Mouse (Mus musculus): Measurements from ENCODE around the gene Irf2bp1. TPM values are rescaled to one million over a fixed set of nuclear protein-coding genes. Genes with fewer than 3 reads are reported as not detected.

Gene Irf2bp1
- polyA plus RNA-seq, 1 experiment = 28.5 TPM

DNA sequence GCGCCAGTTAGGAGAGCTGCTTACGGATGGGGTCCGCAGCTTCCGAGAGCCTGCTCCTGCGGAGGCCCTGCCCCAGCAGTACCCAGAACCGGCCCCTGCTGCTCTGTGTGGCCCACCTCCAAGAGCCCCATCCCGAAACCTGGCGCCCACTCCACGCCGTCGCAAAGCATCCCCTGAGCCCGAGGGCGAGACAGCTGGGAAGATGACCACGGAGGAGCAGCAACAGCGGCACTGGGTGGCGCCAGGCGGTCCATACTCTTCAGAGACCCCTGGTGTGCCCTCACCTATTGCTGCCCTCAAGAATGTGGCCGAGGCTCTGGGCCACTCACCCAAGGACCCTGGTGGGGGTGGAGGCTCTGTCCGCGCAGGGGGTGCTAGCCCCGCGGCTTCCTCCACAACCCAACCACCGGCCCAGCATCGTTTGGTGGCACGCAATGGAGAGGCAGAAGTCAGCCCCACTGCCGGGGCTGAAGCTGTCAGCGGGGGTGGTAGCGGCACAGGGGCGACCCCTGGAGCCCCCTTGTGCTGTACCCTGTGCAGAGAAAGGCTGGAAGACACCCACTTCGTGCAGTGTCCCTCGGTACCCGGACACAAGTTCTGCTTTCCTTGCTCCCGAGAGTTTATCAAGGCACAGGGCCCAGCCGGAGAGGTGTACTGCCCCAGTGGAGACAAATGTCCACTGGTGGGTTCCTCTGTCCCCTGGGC is 1.7 kb downstream of the Irf2bp1 start:
- TF ChIP-seq POLR2A (IDR thresholded peaks at IDR 0.05; ENCODE audit: extremely low read depth, insufficient read depth, low read length) = no peak
- TF ChIP-seq CTCF (IDR thresholded peaks at IDR 0.05; ENCODE audit: extremely low read depth, insufficient read depth, low read length) = no peak
- peak overlapping the region; percentile 42; the same call in 1 of the 2 replicates for H3K4me3 ChIP-seq (ENCODE audit: insufficient read depth, low read length)
- H3K27ac ChIP-seq (ENCODE audit: insufficient read depth, low read length) = no peak overlapping the region
- no peaks in the 10 kb centered on the region for H3K4me1 ChIP-seq (ENCODE audit: control insufficient read depth, insufficient read depth, low read length)

DNA sequence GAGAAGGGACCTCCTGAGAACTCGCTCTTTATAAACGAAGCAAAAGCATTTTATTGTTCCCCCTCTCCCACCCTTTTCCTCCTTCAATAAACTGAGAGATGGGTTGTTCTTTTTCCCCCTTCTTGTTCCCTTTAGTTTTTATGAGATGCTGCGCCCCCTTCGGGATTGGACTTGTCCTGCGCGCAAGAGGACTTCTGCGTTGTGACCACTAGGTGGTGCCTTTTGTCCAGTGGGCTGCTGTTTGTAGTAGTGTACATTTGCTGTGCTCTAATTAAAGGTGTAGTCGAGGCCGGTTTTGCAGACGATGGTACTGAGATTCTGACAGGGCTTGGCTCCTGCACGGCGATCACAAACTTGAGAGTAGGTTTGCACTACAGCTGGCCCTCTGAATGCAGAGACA is 2.6 kb downstream of the Irf2bp1 start:
- Histone ChIP-seq H3K4me3 (ENCODE audit: insufficient read depth, low read length) (no peak overlapping the region), H3K4me1 (ENCODE audit: control insufficient read depth, insufficient read depth, low read length) (no peaks in the 10 kb centered on the region), H3K27ac (ENCODE audit: insufficient read depth, low read length) (no peak overlapping the region)
- TF ChIP-seq POLR2A (IDR thresholded peaks at IDR 0.05; ENCODE audit: extremely low read depth, insufficient read depth, low read length) (no peak), CTCF (IDR thresholded peaks at IDR 0.05; ENCODE audit: extremely low read depth, insufficient read depth, low read length) (peak; percentile 99)

DNA sequence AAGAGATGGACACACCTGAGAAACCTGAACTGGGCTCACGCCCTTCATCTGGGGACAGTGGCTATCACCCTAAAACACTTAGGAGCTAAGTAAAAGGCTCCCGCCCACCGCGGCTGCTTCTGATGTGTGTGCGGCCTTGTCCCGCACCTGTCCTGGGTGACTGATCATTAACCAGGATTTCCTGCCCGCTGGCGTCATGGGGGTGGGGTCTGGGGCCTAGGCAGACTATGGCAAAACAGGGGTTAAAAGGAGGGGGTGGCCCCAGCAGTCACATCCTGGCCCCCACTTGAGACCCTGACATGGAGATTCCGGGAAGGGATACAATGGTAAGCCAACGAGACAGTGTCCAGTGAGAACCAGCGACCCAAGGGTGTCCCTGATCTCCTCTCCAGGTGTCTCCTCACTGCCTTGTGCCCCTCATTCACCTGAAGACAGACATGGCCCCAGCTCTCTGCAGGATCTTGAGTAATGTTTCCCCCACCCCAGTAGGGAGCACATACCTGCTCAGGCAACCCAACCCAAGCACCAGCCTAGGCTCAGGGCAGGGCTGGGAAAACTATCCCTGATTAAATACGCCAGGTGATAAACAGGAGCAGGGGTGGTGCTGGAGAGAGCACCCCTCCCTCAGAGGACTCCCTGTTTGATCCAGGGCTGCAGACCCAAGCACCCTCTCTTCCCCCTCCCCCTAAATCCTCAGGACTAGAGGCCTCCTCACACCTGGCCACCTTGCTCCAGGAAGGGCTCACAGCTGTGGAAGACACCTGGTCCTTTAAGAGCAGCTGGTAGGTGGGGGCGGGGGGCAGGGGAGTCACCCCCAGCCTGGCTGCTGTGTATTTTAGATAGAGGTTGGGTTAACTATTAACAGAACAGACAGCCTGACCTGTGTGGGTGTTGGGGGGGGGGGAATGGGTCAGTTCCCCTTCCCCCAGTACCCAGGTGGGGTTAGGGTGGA is 3.5 kb downstream of the Irf2bp1 start:
- no peak for TF ChIP-seq POLR2A (IDR thresholded peaks at IDR 0.05; ENCODE audit: extremely low read depth, insufficient read depth, low read length)
- no peak for TF ChIP-seq CTCF (IDR thresholded peaks at IDR 0.05; ENCODE audit: extremely low read depth, insufficient read depth, low read length)
- H3K4me3 ChIP-seq (ENCODE audit: insufficient read depth, low read length) = no peak overlapping the region
- no peaks in the 10 kb centered on the region for H3K4me1 ChIP-seq (ENCODE audit: control insufficient read depth, insufficient read depth, low read length)
- H3K27ac ChIP-seq (ENCODE audit: insufficient read depth, low read length) = no peak overlapping the region

DNA sequence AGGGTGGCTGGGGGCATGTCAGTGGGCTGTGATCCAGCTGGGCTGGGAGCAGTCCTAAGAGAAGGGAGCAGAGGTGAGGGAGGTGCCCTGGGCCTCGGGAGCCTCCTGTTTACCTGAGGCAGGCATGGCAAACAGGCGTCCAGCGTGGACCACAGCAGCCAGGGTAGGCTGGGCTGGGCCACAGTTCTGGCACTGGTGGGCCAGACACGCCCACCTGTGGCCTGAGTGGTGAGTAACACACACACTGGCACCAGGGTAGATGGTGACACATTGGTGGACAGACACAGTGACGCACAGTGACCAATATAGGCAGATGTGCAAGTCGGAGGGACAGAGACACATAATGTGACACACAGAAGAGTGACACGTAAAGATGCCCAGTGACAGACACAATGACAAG is 6.7 kb downstream of the Irf2bp1 start:
- no peak overlapping the region for H3K4me3 ChIP-seq (ENCODE audit: insufficient read depth, low read length)
- no peaks in the 10 kb centered on the region for H3K4me1 ChIP-seq (ENCODE audit: control insufficient read depth, insufficient read depth, low read length)
- no peak overlapping the region for H3K27ac ChIP-seq (ENCODE audit: insufficient read depth, low read length)
- no peak for TF ChIP-seq POLR2A (IDR thresholded peaks at IDR 0.05; ENCODE audit: extremely low read depth, insufficient read depth, low read length)
- TF ChIP-seq CTCF (IDR thresholded peaks at IDR 0.05; ENCODE audit: extremely low read depth, insufficient read depth, low read length) = no peak

DNA sequence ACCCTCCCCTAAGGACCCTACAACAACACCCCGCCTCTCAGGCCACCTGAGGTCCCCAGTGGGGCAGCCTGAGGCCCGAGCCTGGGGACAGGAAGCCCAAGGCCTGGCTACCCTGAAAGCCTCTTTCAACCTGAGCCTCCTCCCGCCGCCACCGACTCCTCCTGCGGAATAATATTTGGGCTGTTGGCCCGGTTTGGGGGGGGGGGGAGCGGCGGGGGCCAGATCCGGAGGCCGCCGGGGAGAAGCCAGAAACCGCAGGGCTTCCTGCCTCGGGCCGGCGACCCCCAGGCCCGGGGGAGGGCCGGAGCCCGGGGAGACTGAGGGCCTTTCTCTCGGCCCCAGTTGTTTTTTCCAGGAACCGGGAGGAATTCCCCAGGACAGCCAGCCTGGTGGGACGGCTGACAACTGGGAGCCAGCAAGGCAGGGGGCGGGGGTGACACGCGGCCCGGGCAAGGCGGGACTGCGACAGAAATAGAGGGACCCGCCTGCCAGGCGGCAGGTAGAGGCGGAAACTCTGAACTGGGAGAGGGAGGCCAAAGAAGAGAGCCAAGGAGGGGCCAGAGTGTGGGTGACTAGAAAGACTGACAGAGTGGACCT is 8.3 kb downstream of the Irf2bp1 start:
- Histone ChIP-seq H3K4me1 (ENCODE audit: control insufficient read depth, insufficient read depth, low read length) (no peaks in the 10 kb centered on the region), H3K4me3 (ENCODE audit: insufficient read depth, low read length) (no peak overlapping the region), H3K27ac (ENCODE audit: insufficient read depth, low read length) (no peak overlapping the region)
- no peak for TF ChIP-seq POLR2A (IDR thresholded peaks at IDR 0.05; ENCODE audit: extremely low read depth, insufficient read depth, low read length)
- no peak for TF ChIP-seq CTCF (IDR thresholded peaks at IDR 0.05; ENCODE audit: extremely low read depth, insufficient read depth, low read length)

DNA sequence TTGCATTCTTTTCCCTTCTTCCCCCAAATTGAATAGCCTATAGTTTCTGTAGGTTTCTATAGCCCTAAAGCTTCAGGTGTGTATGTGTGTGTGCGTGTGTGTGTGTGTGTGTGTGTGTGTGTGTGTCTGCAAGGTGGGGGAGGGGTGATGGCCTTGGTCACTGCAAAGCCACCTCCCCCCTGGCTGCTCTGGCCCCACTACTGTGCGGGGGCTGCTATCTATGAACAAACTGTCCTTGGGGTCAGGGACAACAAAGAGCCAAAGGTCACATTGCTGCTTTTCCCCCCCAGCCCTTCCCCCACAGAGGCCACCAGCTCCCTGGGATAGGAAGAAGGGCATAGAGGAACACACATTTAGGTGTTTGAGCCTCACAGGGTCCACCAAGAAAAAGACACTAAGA is 9.0 kb downstream of the Irf2bp1 start:
- no peak overlapping the region for H3K4me3 ChIP-seq (ENCODE audit: insufficient read depth, low read length)
- TF ChIP-seq CTCF (IDR thresholded peaks at IDR 0.05; ENCODE audit: extremely low read depth, insufficient read depth, low read length) (no peak), POLR2A (IDR thresholded peaks at IDR 0.05; ENCODE audit: extremely low read depth, insufficient read depth, low read length) (no peak)
- H3K4me1 ChIP-seq (ENCODE audit: control insufficient read depth, insufficient read depth, low read length) = no peaks in the 10 kb centered on the region
- H3K27ac ChIP-seq (ENCODE audit: insufficient read depth, low read length) = no peak overlapping the region

DNA sequence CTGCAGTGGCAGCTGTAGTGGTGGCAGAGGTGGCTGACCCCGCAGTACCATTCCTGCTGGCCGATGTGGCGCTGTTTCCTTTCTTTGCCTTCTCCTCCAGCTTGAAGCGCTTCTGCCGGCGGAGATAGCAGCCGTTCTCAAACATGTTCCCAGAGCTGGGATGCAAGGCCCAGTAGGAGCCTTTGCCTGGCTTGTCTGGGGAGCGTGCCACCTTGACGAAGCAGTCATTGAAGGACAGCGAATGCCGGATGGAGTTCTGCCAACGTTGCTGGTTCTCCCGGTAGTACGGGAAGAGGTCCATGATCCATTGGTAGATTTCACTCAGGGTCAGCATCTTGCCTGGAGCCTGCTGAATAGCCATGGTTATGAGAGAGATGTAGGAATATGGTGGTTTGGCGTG is 10.6 kb downstream of the Irf2bp1 start:
- no peak overlapping the region for H3K27ac ChIP-seq (ENCODE audit: insufficient read depth, low read length)
- H3K4me3 ChIP-seq (ENCODE audit: insufficient read depth, low read length) = no peak overlapping the region
- no peaks in the 10 kb centered on the region for H3K4me1 ChIP-seq (ENCODE audit: control insufficient read depth, insufficient read depth, low read length)
- TF ChIP-seq CTCF (IDR thresholded peaks at IDR 0.05; ENCODE audit: extremely low read depth, insufficient read depth, low read length) (no peak), POLR2A (IDR thresholded peaks at IDR 0.05; ENCODE audit: extremely low read depth, insufficient read depth, low read length) (no peak)

DNA sequence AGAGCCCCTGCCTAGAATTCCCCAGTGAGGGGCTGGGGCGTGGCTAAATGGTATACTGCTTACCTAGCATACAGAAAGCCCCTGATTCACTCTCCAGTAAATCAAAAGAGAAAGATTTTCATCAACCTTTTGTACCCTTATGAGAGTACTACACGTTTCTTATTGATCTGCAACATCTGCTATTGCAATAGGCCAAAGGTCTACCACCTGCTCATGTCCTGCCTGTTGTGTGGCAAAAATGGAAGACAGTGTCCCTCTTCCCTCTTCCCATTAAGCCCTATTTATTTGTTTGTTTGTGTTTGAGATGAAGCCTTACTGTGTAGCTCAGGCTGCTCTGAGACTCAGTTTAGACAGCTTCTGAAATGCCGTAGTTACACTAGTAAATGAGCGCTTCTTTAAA is 12.2 kb downstream of the Irf2bp1 start:
- Histone ChIP-seq H3K4me3 (ENCODE audit: insufficient read depth, low read length) (no peak overlapping the region), H3K27ac (ENCODE audit: insufficient read depth, low read length) (no peak overlapping the region), H3K4me1 (ENCODE audit: control insufficient read depth, insufficient read depth, low read length) (no peaks in the 10 kb centered on the region)
- TF ChIP-seq POLR2A (IDR thresholded peaks at IDR 0.05; ENCODE audit: extremely low read depth, insufficient read depth, low read length) (no peak), CTCF (IDR thresholded peaks at IDR 0.05; ENCODE audit: extremely low read depth, insufficient read depth, low read length) (no peak)

DNA sequence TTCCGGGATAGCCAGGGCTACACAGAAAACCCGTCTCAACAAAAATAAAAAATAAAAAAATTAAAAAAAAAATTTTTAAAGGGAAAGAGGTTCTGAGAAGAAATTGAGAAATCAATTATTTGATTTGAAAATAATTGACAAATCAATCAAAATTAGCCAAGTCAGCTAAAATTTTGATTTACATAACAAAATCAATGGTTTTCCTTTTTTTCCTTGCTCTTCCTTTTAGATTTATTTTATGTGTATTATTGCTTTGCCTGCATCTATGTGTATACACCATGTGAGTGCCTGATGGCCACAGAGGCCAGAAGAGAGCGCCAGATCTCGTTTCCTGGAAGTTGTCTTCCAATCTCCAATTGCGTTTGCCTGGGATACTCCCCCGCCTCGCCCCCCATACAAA is 14.1 kb downstream of the Irf2bp1 start:
- Histone ChIP-seq H3K27ac (ENCODE audit: insufficient read depth, low read length) (no peak overlapping the region), H3K4me1 (ENCODE audit: control insufficient read depth, insufficient read depth, low read length) (no peaks in the 10 kb centered on the region), H3K4me3 (ENCODE audit: insufficient read depth, low read length) (no peak overlapping the region)
- TF ChIP-seq CTCF (IDR thresholded peaks at IDR 0.05; ENCODE audit: extremely low read depth, insufficient read depth, low read length) (no peak), POLR2A (IDR thresholded peaks at IDR 0.05; ENCODE audit: extremely low read depth, insufficient read depth, low read length) (no peak)
